Mouse (Mus musculus) kidney, adult 2 months (tissue): ENCODE results near the gene Gltpd2.
"Not testable (repeated sequence)": the region's sequence is repeated elsewhere in the genome, so short reads cannot be mapped to it uniquely, and the experiment has no call there.

Experiments used
- CTCF ChIP-seq: fragments of 200-500 bp; conservative IDR thresholded peaks from 2 replicates; pipeline ENCODE4 v1.5.1; 2011; ENCODE audit warnings: low read depth, mild to moderate bottlenecking, control low read depth, low read length, moderate library complexity, mixed read lengths; ENCODE audit not compliant: insufficient read depth, insufficient read length
- POLR2A ChIP-seq: fragments of 200-500 bp; IDR thresholded peaks from one replicate; pipeline ENCODE4 v1.6.1; 2011; ENCODE audit warnings: low read depth, low read length, control low read depth

- not testable (repeated sequence) for TF ChIP-seq CTCF, POLR2A
Observed at GRCm38 (mm10) chr11:70473291-70473690, 45.7 kb upstream of the Gltpd2 start.
